Mouse (Mus musculus) G1E-ER4 (cell line): ENCODE measurements around the gene Nmur1. TPM values are rescaled to one million over a fixed set of nuclear protein-coding genes. Genes with fewer than 3 reads are reported as not detected.
A peak's percentile ranks its signal among the peaks of the same experiment; 100 is the strongest.

ENCODE experiments used
- GATA1 ChIP-seq: IDR thresholded peaks from one replicate; pipeline ENCODE4 v1.8.0; 2012; ENCODE audit warnings: low read length, inconsistent platforms
- polyA plus RNA-seq: library from polyadenylated mRNA; stranded (reverse); fragments of >175 nt; gene quantifications from 2 replicates; pipeline ENCODE4 v1.2.3, GENCODE M21; 2012

Gene Nmur1
- polyA plus RNA-seq, 1 experiment, result not detected

DNA sequence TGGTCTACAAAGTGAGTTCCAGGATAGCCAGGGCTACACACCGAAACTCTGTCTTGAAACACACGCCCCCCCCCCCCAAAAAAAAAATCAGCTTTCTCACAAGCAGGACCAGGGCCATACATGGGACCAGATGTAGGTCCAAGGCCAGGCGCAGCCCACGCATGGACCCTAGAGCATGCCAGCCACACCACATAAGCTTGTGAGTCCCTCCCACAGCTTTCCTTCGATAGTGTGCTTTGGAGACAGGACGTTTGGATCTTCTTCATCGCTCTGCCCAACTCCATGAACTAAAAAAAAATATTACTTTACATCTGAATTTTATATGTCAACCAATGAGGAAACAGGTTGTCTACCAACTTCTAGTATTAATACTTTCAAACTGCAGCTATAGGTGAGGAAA is 7.3 kb upstream of the Nmur1 start:
- TF ChIP-seq GATA1, result no peak

- peak; percentile 75 for TF ChIP-seq GATA1
Observed at GRCm38 (mm10) chr1:86432778-86433177, 6.8 kb upstream of the Nmur1 start.

- TF ChIP-seq GATA1, result no peak
Observed at GRCm38 (mm10) chr1:86430056-86430455, 4.0 kb upstream of the Nmur1 start.

- TF ChIP-seq GATA1, result no peak
Observed at GRCm38 (mm10) chr1:86424835-86425547, 1.0 kb downstream of the Nmur1 start.

DNA sequence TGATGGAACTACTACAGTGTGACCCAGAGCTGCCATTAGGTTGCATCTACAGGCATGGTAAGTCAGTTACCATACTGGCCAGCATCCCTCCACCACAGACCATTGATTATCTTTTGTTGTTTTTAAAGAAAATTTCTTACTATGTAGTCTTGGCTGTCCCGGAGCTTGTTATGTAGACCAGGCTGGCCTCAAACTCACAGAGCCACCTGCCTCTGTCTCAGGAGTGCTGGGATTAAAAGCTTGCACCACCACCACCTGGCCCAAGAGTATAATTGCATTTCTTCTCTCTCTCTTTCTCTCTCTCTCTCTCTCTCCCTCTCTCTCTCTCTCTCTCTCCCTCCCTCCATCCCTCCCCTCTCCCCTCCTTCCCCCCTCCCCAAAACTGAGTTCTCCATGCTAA is 1.7 kb downstream of the Nmur1 start:
- no peak for TF ChIP-seq GATA1

- no peak for TF ChIP-seq GATA1
Observed at GRCm38 (mm10) chr1:86423879-86424278, 2.1 kb downstream of the Nmur1 start.

GRCm38 (mm10) chr1:86421007-86421406 is 5.0 kb downstream of the Nmur1 start:
- no peak for TF ChIP-seq GATA1

DNA sequence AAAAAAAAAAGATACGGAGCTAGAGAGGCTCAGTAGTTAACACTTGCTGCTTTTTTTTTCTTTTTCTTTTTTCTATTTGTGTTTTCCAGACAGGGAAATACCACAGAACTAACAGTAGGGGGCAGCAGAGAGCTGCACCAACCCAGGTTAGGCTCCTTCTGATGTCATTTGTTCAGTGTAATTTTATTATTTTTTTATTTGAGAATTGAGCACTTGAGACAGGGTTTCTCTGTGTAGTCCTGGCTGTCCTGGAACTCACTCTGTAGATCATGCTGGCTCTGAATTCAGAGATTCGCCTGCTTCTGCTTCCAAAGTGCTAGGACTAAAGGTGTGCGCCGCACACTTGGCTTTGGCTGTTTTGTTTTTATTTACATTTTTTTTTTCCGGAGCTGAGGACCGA is 9.7 kb downstream of the Nmur1 start:
- no peak for TF ChIP-seq GATA1

- TF ChIP-seq GATA1, result no peak
Observed at GRCm38 (mm10) chr1:86415612-86416184, 10.3 kb downstream of the Nmur1 start.

DNA sequence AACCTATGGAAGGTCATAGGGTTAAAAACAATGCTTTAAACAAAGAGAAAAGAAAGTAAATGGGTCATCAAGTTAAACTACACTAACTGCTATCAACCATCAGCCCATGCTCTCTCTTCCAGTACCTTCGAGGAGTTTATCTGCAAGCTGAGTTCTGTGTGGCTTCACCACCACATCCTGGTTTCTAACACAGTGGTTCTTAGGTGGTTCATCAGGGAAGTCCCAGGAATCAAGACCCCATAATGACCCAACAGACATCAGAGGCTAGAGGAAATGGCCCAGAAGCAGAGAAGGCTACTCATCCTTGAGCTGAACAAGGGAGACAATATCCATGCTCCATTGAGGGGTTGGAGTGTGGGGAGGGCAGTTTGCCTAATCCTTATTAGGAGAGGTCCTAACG is 10.9 kb downstream of the Nmur1 start:
- TF ChIP-seq GATA1, result no peak

DNA sequence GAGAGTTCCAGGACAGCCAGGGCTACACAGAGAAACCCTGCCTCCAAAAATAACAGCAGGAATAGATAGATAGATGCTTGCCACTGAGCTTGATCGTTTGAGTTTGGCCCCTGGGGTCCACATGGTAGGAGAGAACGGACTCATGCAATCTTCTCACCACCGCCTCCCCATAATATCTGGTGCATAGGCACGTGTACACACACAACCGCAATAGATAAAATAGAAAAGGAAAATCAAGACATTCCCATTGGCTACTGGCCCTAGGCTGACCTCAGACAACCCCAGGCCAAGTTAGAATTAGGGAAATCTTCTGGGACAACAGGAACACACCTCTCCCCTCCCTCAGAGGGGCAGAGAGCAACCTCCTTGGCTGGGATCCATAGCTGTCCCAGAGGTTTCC is 11.3 kb downstream of the Nmur1 start:
- no peak for TF ChIP-seq GATA1

- no peak for TF ChIP-seq GATA1
Observed at GRCm38 (mm10) chr1:86409476-86409875, 16.6 kb downstream of the Nmur1 start.

DNA sequence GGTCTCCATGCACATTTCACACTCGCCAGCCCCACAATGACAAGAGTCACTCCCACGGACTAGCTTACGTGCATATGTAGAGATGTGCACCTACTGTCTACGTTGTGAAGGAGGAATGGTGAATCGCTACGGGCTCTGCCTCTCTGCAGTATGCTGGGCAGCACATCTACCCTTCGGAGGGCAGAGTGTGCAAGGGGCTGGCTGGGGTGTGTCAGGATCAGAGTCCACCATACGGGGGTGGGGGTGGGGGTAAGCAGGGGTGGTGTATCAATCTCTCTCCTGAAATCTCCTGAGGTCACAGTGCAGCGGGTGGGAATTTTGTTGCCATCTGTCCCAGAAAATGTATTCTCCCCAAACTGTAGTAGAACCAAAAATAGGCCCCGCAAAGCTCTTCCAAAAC is 17.5 kb downstream of the Nmur1 start:
- TF ChIP-seq GATA1, result no peak

- TF ChIP-seq GATA1, result no peak
Observed at GRCm38 (mm10) chr1:86406914-86407313, 19.1 kb downstream of the Nmur1 start.

- no peak for TF ChIP-seq GATA1
Observed at GRCm38 (mm10) chr1:86406313-86406712, 19.7 kb downstream of the Nmur1 start.

DNA sequence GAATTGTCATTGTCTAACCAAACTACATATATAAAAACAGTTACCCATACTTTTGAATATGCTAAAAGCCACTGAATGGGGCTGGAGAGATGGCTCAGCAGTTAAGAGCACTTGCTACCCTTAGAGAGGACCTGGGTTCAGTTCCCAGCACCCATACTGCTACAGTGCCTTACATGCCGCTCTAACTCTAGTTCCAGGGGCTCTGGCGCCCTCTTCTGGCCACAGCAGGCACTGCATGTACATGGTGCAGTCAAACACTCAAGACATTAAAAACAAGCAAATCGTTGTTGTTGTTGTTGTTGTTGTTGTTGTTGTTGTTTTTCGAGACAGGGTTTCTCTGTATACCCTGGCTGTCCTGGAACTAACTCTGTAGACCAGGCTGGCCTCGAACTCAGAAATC is 21.2 kb downstream of the Nmur1 start:
- TF ChIP-seq GATA1, result no peak

- peak; percentile 9 for TF ChIP-seq GATA1
Observed at GRCm38 (mm10) chr1:86400096-86400754, 25.8 kb downstream of the Nmur1 start.
